Mouse (Mus musculus) heart, postnatal 0 days (tissue): ENCODE data around the gene Snrk.

Experiments
- CTCF ChIP-seq: IDR thresholded peaks from 2 replicates; pipeline ENCODE4 v1.5.1; 2016; ENCODE audit warnings: antibody characterized with exemption, control low read depth, low read depth
- EP300 ChIP-seq: IDR thresholded peaks from 2 replicates; pipeline ENCODE4 v1.6.1; 2016; ENCODE audit warnings: antibody characterized with exemption, low read depth

GRCm38 (mm10) chr9:122155193-122155592, 38.1 kb downstream of the Snrk start:
- TF ChIP-seq CTCF = no peak
- TF ChIP-seq EP300 = no peak
